Mouse (Mus musculus): Measurements from ENCODE around the gene Cdca8.

GRCm38 (mm10) chr4:124951036-124951433 lies 11.9 kb upstream of the Cdca8 start:
- TF ChIP-seq CTCF (IDR thresholded peaks at IDR 0.05; ENCODE audit: low read depth) (no peak), EP300 (optimal IDR thresholded peaks at IDR 0.05) (no peak)

Data from stomach, postnatal 0 days (tissue).